Mouse (Mus musculus) liver, adult 2 months (tissue): ENCODE data around the gene Nbas.

Source experiments
- CTCF ChIP-seq: fragments of 200-500 bp; IDR thresholded peaks from 2 replicates; pipeline ENCODE4 v1.5.1; 2011; ENCODE audit warnings: low read depth, low read length, control low read depth
- POLR2A ChIP-seq: fragments of 200-500 bp; IDR thresholded peaks from 2 replicates; pipeline ENCODE4 v1.6.1; 2011; ENCODE audit warnings: low read length, control low read depth; ENCODE audit not compliant: insufficient read depth; ENCODE audit errors: extremely low read depth

DNA sequence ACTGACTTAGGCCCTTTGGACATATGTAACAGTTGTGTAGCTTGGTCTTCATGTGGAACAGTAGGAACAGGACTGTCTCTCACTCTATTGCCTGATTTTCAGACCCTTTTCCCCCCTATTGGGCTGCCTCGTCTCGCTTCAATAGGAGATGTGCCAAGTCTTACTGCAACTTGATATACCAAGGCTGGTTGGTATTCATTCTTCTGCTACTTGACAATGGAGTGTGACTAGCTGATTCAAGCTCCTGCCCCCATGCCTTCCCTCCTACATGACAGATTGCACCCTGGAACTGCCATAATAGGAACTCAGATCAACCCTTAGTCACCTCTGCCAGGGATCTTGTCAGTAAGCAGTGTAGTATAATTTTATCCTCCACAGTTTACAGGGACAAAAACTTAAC, 328.1 kb downstream of the Nbas start:
- no peak for TF ChIP-seq CTCF
- no peak for TF ChIP-seq POLR2A
